Mouse (Mus musculus) intestine, postnatal 0 days (tissue): ENCODE measurements at regions not wholly inside any gene's neighbourhood (a gene's known extent, or its start where the extent isn't known, plus 50 kb on each side); places are given as distances from the start of the nearest gene placed in this dataset.

ENCODE experiments used
- ATAC-seq: fragments of 200-750 bp; cut with Nextera tagmentation; 2 replicates; pipeline ENCODE4 v1.8.0; 2017; ENCODE audit warnings: mild to moderate bottlenecking, moderate TSS enrichment, moderate library complexity
- H3K27ac ChIP-seq: fragments of 300-500 bp; sonication (generic); 2 replicates; pipeline ENCODE4 v1.5.1; 2014; ENCODE audit warnings: mild to moderate bottlenecking, low read depth, low read length, moderate library complexity
- H3K27me3 ChIP-seq: fragments of 300-500 bp; sonication (generic); replicated peaks from 2 replicates; pipeline ENCODE4 v1.6.1; 2014; ENCODE audit warnings: low read length, mixed read lengths; ENCODE audit not compliant: control insufficient read depth, insufficient read depth
- H3K36me3 ChIP-seq: fragments of 300-500 bp; sonication (generic); 2 replicates; pipeline ENCODE4 v1.6.1; 2014; ENCODE audit warnings: mild to moderate bottlenecking, moderate library complexity; ENCODE audit not compliant: control insufficient read depth, insufficient read depth
- H3K4me1 ChIP-seq: fragments of 300-500 bp; sonication (generic); replicated peaks from 2 replicates; pipeline ENCODE4 v1.6.1; 2014; ENCODE audit warnings: antibody characterized with exemption, low read length, mixed read lengths; ENCODE audit not compliant: control insufficient read depth, insufficient read depth
- H3K4me2 ChIP-seq: fragments of 300-500 bp; sonication (generic); replicated peaks from 2 replicates; pipeline ENCODE4 v1.6.1; 2014; ENCODE audit warnings: low read depth, mild to moderate bottlenecking, moderate library complexity
- H3K4me3 ChIP-seq: fragments of 300-500 bp; sonication (generic); 2 replicates; pipeline ENCODE4 v1.5.1; 2014; ENCODE audit warnings: low read depth, low read length
- H3K9ac ChIP-seq: fragments of 300-500 bp; sonication (generic); 2 replicates; pipeline ENCODE4 v1.6.1; 2014; ENCODE audit warnings: mild to moderate bottlenecking, low read depth, low read length
- H3K9me3 ChIP-seq: fragments of 300-500 bp; sonication (generic); 2 replicates; pipeline ENCODE4 v1.6.1; 2016; ENCODE audit warnings: mixed run types; ENCODE audit not compliant: control insufficient read depth
- CTCF ChIP-seq: sonication (generic); IDR thresholded peaks from 2 replicates; pipeline ENCODE4 v1.5.1; 2016; ENCODE audit warnings: low read depth, mild to moderate bottlenecking, control low read depth, antibody characterized with exemption, moderate library complexity
- WGBS: fragments of 180-500 bp; shearing (Covaris S2); extraction: QIAGEN DNeasy Blood & Tissue Kit; methylation state at CpG from one replicate; pipeline ENCODE4 v1.1.7; 2014; 5-methylcytosine and 5-hydroxymethylcytosine counted together

DNA sequence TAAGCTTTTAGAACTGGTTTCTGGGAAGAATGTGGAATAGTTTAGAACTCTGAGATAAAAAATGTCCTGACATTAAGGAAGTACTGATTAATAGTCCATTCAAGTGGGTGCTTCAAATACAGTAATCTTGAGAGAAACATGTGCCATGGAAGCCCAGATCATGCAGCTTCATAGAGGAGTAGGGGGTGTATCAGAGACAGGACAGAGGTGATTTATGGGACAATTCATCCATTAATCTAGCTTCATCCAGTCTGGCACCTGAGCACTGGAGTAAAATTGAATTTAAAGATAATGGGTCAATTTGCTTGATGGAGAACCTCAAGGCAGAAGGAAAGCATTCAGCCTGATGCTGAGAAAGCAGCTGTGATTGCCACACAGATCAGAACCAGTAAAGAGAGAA is 494.8 kb upstream of the Tmprss15 start:
- H3K9ac ChIP-seq: no peak overlapping the region
- H3K36me3 ChIP-seq: no peaks in the 10 kb centered on the region
- no peak overlapping the region for H3K4me2 ChIP-seq
- no peaks in the 10 kb centered on the region for H3K9me3 ChIP-seq
- TF ChIP-seq CTCF: no peak
- H3K27me3 ChIP-seq: no peaks in the 10 kb centered on the region
- no peak overlapping the region for H3K4me3 ChIP-seq
- H3K4me1 ChIP-seq: no peaks in the 10 kb centered on the region
- ATAC-seq: no peak
- H3K27ac ChIP-seq: no peak overlapping the region

- H3K4me2 ChIP-seq: no peak overlapping the region
- H3K36me3 ChIP-seq: no peaks in the 10 kb centered on the region
- H3K4me1 ChIP-seq: no peaks in the 10 kb centered on the region
- no peak overlapping the region for H3K27ac ChIP-seq
- no peak for ATAC-seq
- H3K9me3 ChIP-seq: no peaks in the 10 kb centered on the region
- H3K9ac ChIP-seq: no peak overlapping the region
- TF ChIP-seq CTCF: no peak
- H3K27me3 ChIP-seq: no peaks in the 10 kb centered on the region
- H3K4me3 ChIP-seq: no peak overlapping the region
- WGBS: 83% methylated on average over 2 of the region's 2 CpGs
Measured at GRCm38 (mm10) chr16:79570867-79571266, 480.0 kb upstream of the Tmprss15 start.

DNA sequence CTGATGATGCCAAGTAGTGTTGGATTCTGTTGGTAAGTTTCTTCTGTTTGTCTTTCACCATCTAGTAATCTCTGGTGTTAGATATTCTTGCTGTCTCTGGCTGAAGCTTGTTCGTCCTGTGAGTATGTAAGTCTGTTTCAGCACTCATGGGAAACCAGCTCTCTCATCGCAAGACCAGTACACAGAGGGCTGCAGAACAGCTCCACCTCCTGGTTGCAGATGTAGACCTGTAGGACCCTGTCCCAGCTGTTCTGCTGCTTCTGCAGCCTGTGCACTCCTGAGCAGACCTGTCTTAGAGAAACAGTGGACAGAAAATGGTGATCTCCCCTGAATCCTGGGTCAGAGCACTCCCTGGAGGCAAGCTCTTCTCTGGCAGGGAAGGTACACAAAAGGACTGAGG is 443.5 kb upstream of the Tmprss15 start:
- H3K36me3 ChIP-seq: no peaks in the 10 kb centered on the region
- H3K9me3 ChIP-seq: no peaks in the 10 kb centered on the region
- no peak overlapping the region for H3K27ac ChIP-seq
- 67% methylated on average over 2 of the region's 2 CpGs for WGBS
- TF ChIP-seq CTCF: peak; percentile 41
- H3K4me1 ChIP-seq: no peaks in the 10 kb centered on the region
- no peaks in the 10 kb centered on the region for H3K27me3 ChIP-seq
- H3K4me2 ChIP-seq: no peak overlapping the region
- H3K4me3 ChIP-seq: no peak overlapping the region
- no peak for ATAC-seq
- no peak overlapping the region for H3K9ac ChIP-seq

GRCm38 (mm10) chr16:79492493-79492892 is 401.6 kb upstream of the Tmprss15 start:
- no peak for ATAC-seq
- H3K36me3 ChIP-seq: no peaks in the 10 kb centered on the region
- H3K9ac ChIP-seq: no peak overlapping the region
- no peaks in the 10 kb centered on the region for H3K9me3 ChIP-seq
- no peak overlapping the region for H3K4me2 ChIP-seq
- H3K4me1 ChIP-seq: no peaks in the 10 kb centered on the region
- no peak overlapping the region for H3K27ac ChIP-seq
- H3K27me3 ChIP-seq: no peaks in the 10 kb centered on the region
- H3K4me3 ChIP-seq: no peak overlapping the region
- TF ChIP-seq CTCF: no peak
- WGBS: 65% methylated on average over 3 of the region's 3 CpGs

DNA sequence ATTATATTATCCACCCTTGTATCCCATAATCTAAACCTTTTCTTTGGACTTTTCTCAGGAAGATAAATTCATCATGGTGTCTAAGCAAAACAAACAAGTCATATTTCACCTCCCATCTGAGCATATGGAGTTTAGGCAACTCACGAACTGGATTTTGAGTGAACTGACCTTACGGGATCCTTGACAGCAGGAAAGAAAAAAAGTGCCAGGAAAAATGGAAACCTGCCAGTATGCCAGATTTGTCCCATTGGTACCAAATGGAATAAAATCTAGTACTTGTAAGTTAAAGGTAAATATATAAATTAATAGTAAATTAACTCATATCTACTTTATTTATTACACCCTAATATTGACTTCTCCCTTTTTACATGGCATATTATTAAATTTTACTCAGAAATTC is 360.0 kb upstream of the Tmprss15 start:
- ATAC-seq: no peak
- no peaks in the 10 kb centered on the region for H3K4me1 ChIP-seq
- no peaks in the 10 kb centered on the region for H3K27me3 ChIP-seq
- no peak overlapping the region for H3K9ac ChIP-seq
- TF ChIP-seq CTCF: no peak
- H3K4me3 ChIP-seq: no peak overlapping the region
- H3K4me2 ChIP-seq: no peak overlapping the region
- no peaks in the 10 kb centered on the region for H3K36me3 ChIP-seq
- WGBS: 78% methylated on average over 2 of the region's 2 CpGs
- no peaks in the 10 kb centered on the region for H3K9me3 ChIP-seq
- no peak overlapping the region for H3K27ac ChIP-seq

DNA sequence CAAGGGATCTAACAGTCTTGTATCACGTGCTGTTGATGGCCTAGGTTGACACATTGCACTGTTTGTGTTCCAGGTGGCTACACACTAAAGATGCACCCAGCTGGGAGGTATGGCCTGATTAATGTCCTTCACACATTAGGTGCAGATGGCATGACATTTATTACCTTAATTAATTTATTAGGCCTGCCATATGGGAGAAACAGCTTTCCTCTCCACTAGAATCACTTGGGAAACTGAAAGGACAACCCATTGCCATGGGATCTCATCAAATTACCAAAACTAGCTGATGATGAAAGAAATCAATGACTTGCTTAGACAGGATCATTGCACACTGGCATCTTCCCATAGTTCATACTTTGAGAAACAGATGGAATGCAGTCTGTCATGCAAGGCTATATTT is 358.8 kb upstream of the Tmprss15 start:
- Histone ChIP-seq H3K27me3 (no peaks in the 10 kb centered on the region), H3K9me3 (no peaks in the 10 kb centered on the region), H3K4me1 (no peaks in the 10 kb centered on the region), H3K4me2 (no peak overlapping the region), H3K36me3 (no peaks in the 10 kb centered on the region), H3K9ac (no peak overlapping the region), H3K27ac (no peak overlapping the region), H3K4me3 (no peak overlapping the region)
- TF ChIP-seq CTCF: no peak
- whole genome bisulfite sequencing: 55% methylated on average over 1 of the region's 1 CpGs
- no peak for ATAC-seq

DNA sequence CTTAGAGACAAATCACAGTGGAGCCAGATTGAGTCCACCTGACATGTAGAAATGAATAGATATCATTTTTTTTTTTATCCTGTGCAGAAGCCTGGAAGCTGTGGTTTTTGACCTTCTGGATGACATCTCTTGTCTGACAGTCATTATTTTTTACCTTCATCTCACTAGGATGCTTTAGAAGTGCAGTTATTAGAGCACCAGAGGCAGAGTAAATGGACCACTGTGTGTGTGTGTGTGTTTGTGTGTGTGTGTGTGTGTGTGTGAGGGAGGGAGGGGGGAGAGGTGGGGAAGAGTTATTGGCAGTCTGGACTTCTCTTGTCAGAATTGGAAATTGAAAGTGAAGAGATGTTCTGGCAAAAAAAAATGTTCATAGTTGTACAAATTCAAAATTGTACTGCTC is 316.5 kb upstream of the Tmprss15 start:
- no peaks in the 10 kb centered on the region for H3K4me1 ChIP-seq
- no peaks in the 10 kb centered on the region for H3K36me3 ChIP-seq
- H3K4me3 ChIP-seq: no peak overlapping the region
- H3K4me2 ChIP-seq: no peak overlapping the region
- no peaks in the 10 kb centered on the region for H3K9me3 ChIP-seq
- no peak for TF ChIP-seq CTCF
- no peaks in the 10 kb centered on the region for H3K27me3 ChIP-seq
- no peak for ATAC-seq
- no peak overlapping the region for H3K9ac ChIP-seq
- H3K27ac ChIP-seq: no peak overlapping the region
